Mouse (Mus musculus) liver, embryonic 14.5 days (tissue): ENCODE measurements around the gene Rab2b.

Experiments used
- CTCF ChIP-seq: IDR thresholded peaks from 2 replicates; pipeline ENCODE4 v1.5.1; 2016; ENCODE audit warnings: antibody characterized with exemption, low read depth, control low read depth
- EP300 ChIP-seq: IDR thresholded peaks from 2 replicates; pipeline ENCODE4 v1.6.1; 2016; ENCODE audit warnings: antibody characterized with exemption, low read depth

DNA sequence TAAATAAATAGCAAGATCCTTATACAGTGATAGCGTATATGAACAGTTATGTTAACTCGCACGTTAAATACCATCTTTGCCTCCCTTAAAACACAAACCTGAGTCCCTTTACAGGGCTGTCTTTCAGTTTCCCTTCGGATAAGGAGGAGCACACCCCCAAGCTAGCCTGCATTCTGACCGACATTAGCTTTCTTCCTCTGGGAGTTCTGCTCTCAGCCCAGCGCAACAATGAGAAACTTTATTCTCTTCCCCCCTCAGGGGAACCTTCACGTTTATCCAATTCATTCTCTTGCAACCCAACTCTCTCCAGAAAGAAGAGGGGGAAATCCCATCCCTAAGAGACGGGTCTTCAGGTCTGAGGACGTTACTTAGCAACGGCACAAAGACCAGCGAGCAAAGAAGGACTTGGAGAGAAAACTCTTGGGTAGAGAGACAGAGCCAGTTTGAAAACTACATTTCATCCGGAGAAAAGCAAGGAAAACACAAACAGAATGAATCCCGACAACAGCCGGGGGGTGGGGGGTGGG lies 48.1 kb upstream of the Rab2b start:
- TF ChIP-seq CTCF (no peak), EP300 (no peak)
